Mouse (Mus musculus) adrenal gland, adult 18-20 months (tissue): ENCODE data around the gene Smim14. TPM values are rescaled to one million over a fixed set of nuclear protein-coding genes. Genes with fewer than 3 reads are reported as not detected.
A peak's percentile ranks its signal among the peaks of the same experiment; 100 is the strongest.
"Not testable (repeated sequence)": the region's sequence is repeated elsewhere in the genome, so short reads cannot be mapped to it uniquely, and the experiment has no call there.

Experiments
- DNase-seq, 2 experiments: peaks; one replicate each; pipeline ENCODE4 v3.0.0; 2021 to 2022; ENCODE audit warnings: low spot score in 2 of 2
- total RNA-seq, 2 experiments: library from RNA; stranded (reverse); gene quantifications; 1 replicate in 1 of 2; 2 replicates in 1 of 2; pipeline ENCODE4 v1.2.3; 2021

Gene Smim14
- total RNA-seq, 2 experiments from 2014 or later = 166 to 180 TPM

DNA sequence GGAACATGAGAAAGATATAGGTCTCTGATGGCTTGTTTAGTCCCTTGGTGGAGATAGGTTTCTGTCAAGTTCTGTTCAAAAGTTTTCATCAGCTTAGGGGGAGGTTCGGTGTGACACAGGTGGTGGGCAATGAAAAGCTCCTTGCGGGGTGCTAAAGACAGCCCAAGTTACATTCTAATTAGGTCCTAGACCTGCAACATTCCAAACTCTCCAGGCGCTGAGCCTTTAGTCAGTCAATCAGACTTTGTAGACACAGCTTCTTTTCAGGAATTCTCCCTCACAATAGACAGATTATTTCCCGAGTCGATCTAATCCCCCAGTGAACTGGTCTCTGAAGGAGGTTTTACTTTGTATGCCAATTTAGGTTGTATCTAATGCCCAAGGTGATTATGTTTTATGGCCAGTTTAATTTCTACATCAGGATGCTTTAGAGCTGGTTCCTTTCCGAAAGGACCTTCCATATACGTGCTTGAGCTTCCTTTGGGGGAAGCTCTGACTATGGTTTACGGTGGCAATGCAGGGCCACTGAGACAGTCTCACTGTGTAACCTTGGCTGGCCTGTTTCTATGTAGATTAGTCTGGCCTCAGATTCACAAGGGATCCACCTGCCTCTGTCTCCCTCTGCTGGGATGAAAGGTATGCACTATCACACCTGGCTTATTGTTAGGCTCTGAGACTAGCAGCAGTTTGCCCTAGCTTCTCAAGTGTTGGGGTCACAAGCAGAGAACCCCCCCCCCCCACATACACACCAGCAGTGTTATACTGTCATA, 11.1 kb downstream of the Smim14 start:
- no peak for DNase-seq

DNA sequence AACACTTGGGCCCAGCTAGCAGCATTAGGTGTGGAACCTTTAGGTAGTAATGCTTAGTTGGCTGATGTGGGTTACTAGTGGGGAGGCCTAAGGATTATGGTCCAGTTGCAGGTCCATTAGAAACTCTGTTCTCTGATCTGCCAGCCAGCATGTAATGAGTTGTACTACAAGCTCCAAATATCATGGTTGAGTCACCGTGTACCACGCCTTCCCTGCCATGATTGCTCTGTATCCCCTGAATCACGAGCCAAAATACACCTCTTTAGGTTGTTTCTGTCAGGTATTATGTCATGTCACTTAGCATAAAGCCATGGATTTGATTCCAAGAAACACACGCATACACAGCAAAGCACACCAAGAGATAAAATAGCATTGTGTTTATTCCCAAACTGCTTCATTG, 12.2 kb downstream of the Smim14 start:
- DNase-seq = no peak

DNA sequence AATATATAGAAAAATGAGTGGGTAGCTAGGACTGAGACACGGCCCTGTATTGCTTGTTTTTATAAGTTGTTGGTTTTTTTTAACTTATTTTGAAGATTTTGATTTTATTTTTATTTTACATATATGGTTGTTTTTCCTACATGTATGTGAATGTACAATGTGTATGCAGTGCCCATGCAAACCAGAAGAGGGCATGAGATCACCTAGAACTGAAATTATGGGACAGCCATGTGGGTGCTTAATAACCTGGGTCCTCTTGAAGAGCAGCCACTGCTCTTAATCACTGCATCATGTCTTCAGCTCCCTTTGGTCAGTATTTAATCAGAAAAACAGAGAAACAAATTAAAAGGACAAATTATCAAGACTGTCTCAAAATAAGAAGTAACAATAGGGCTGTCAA, 15.2 kb downstream of the Smim14 start:
- DNase-seq = no peak

DNA sequence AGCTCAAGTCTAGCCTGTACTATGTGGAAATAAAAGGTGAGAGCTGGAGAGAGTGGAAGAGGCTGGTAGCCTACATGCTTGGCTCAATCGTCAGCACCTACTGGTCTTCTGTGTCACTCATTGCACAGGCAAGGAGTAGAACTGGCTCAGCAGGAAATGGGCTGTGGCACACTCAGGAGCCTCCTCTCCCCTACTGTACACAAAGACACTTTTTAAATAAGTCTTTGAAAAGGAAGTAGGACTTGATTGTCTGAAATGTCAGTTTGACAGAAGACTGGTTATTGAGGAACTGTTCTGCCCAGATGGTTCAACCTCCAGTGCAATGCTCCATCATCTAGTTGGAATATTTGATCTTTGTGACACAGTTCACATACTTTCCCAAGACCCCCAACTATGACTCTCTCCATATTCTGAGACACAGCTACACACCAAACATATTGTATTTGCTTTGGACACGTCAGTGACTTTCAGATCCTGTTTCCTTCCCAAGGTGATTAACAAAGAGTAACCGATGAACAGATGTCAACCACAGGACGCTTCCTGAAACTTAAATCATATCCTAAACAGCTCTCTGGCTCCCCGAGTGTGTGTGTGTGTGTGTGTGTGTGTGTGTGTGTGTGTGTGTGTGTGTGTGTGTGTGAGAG, 22.2 kb downstream of the Smim14 start:
- DNase-seq = no peak

DNA sequence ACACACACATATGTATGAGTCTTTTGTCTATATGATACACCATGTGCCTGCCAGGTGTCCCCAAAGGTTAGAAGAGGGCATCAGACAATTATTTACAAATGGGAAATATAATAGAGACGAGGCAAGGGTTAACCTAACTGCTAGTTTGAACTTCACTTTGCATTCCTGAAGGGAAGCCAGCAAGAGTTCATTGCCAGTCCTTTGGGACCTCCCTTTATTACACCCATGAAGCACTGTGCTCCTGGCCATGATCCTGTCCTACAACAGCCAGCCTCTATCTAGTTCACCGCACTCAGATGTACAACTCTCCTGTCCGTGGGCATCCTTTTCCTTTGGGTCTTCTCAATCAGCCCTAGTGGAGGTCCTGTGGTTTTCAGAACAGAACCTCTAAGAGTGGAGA, 23.5 kb downstream of the Smim14 start:
- DNase-seq = no peak

DNA sequence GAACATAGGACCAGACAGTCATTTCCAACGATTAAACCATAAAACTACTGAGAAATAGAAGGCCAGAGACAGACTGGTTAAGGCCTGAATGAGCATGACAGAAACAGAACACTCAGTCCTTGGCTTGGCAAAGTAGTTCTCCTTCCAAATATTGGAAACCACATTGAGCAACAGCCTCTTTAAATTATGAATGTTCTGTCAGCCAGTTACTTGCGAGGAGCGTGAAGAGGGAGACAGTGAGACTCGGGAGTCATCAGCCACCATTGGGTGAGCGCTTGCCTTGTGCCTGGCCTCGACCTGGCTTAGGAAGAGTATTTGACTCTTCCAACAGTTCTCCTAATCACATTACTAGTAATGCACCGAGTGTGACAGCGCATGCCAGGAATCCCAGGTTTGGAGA, 28.6 kb downstream of the Smim14 start:
- no peak for DNase-seq

DNA sequence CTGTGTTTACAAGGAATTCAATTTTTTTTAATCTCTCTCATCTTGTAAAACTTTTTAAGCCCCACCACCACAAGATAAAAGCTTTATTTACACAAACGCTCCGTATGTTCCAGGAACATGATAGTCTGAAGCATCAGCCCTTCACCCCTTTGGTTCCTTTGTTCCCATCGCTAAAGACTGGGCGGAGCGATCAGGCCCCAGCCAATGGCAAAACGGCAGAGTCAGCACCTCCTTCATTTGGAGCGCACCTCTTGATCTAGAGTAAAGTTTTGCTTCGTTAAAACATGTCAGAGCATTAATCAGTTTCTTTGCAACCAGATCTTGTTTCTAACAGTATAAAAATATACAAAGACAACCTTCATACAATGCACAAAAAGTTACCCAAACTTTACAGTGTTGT, 31.2 kb downstream of the Smim14 start:
- no peak for DNase-seq

DNA sequence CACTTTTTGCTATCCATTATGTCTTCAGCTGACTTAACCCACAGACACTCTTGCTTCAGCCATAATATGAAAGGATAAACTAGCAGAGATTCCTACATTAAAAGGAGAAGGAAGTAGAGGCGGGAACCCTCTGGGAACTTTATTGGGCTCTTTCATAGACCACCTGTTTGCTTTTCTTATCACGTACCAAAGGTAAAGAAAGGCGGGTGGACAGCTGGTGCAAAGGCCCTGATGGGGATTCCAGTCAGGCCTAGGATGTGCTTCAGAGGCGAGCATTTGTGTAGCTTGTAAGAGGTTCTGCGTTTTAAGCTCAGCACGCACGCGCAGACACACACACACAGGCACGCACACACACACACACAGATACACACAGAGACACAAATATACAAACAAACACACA, 35.6 kb downstream of the Smim14 start:
- DNase-seq = no peak

DNA sequence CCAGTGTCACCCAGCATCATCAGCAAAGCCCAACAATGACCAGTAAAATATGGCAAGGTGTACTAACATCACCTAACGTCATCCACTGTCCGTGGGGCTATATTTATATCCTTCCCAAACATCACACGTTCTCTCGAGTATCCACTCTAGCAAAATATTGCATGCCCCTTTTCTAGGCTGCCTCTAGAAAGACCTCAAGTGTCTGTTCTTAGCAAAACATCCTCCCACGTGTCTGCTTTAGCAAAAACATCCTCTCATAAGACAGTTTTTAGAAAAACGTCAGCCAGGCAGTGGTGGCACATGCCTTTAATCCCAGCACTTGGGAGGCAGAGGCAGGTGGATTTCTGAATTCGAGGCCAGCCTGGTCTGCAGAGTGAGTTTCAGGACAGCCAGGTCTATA, 36.8 kb downstream of the Smim14 start:
- no peak for DNase-seq

DNA sequence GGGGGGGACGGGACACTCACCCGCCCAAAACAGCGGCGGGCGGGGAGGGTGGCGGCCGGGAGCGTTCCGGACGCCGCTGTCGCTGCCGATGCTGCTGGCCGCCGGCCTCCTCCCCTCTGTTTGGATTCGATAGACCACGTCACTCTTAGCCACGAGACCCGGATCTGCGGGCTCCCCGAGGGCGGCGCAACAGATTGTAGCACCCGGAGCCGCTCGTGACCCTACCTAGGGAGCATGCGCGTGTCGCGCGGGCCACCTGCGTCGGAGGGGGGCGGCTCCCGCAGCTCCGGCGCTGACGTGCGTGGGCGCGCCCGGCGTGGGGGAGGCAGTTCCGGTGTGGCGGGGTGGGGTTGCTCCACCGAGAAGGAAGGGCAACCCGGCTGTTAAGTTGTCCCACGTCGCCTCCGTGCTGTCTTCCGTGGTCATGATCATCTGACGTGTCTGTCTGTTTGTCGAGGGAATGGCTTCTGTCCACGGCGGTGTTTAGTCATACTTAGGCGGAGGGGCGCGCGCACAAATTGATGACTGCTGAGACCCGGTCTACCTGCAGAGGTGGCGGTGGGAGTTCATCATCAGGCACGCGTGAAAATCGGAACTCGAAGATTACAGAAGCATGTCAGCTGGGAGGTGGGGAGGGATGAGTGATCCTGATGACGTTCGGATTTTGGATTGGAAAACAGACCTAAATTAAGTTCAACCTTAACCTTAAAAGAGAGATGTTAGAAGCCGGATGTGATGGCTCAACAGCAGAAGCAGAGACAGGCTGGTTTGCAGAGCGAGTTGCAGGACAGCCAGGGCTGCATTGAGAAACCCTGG, 44.1 kb downstream of the Smim14 start, which contains the start of gene Gm43552:
TSS of gene Gm43552 (minus strand) at position 118 of the 816 bp plus-strand sequence.
- peak; percentile 94 to 95 for DNase-seq

DNA sequence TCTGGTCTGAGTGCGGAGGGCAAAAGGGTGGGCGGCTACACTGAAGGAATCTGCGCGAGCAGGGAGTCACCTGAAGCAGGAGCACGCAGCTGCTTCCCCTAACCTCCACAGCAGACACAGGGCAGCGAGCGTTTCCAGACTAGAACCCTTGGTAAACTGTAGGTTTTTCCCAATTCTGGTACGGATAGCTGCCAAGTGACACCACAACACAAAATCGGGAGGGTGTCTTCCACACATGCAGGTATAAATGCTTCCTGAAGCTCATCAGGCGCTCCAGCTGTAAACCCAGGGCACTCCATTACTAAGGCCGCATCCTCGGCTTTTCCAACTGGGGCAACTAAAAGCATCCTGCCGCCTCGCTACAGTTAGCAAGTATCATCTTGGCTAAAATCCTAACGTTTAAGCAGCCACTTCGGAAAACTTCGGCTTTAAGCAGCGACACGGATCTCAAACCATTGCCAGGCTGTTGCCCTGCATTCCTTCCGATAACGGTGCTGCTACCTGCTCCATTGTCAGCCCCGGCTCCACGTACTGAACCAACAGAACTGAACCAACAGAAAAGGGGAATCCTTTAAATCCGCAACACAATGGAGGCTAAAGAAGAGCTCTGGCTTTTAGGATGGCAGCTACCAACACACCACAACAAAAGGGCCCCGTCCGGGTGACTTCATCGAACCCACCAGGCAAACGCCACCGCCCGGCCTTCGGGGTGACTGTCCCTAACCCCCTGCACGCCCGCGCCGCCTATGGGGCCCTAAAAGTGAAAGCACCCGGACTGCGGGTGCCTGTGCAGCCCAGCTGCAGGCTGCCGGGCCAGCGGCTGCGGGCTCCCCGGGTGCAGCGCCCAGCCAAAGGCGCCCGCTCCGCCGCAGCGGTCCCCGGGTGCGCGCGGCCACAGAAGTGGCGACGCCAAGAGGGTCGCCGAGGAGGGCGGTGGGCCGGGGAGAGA, 44.9 kb downstream of the Smim14 start:
- peak; percentile 69 to 71 for DNase-seq

DNA sequence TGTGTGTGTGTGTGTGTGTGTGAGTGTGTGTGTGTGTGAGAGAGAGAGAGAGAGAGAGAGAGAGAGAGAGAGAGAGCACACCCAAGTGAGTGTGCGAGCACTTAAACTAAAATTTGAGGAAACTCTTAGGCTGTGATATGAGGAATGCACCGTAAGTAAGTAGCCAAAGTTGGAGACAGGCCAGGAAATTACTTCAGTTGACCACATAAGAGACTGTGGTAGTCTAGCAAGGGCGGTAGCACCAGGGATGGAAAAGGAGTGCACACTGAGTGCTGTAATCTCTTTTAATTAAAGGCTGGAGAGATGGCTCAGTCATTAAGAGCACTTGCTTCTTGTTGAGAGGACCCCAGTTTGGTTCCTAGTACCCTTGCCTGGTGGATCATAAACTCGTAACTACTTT, 47.2 kb downstream of the Smim14 start:
- no peak for DNase-seq

DNA sequence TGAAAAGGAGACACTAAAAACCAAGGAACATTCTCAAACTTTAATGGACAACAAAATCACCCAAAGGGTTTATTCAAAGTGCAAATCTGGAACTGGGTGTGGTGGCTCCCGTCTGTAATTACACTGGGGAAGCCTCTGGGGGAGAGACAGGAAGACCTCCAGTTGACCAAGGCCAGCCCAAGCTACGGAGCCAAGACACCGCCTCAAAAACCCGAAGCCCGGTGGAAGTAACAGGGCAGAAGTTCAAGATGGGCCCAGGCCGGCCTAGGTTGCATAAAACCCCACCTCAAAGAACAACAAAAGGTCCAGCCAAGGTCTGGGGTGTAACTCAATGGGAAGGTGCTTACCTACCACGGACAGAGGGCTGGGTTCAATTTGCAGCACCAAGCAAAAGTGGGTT, 48.3 kb downstream of the Smim14 start:
- DNase-seq = no peak

DNA sequence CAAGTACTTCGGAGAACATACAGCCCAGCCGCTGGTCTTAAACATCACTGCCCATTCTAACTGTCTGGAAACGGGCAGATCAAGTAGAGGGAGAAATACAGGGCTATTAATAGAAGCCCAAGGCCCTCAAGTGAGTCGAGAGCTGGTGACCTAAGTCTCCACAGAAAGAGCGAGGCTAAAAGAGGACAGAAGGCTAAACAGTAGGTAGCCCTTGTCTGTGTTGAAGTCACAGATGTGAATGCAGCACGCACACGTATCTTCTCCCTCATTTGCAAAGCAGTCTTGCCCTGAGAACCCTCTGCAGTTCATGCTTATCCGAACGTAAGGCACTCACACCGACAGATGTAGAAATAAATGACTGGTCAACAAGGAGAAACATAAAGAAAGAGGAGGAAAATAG, 49.6 kb downstream of the Smim14 start:
- DNase-seq = no peak

DNA sequence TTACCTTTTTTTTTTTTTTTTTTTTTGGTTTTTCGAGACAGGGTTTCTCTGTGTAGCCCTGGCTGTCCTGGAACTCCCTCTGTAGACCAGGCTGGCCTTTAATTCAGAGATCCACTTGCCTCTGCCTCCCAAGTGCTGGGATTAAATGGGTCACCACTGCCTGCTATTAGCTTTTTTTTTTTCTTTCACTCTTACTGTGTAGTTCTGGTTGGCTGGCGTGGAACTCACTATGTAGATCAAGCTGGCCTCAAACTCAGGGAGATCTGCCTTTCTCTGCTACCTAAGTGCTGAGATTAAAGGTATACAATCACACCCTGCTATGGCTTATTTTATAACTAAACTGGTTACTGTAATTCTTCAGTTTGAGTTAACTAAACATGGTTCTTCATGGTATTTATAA, 50.5 kb downstream of the Smim14 start:
- DNase-seq = no peak

DNA sequence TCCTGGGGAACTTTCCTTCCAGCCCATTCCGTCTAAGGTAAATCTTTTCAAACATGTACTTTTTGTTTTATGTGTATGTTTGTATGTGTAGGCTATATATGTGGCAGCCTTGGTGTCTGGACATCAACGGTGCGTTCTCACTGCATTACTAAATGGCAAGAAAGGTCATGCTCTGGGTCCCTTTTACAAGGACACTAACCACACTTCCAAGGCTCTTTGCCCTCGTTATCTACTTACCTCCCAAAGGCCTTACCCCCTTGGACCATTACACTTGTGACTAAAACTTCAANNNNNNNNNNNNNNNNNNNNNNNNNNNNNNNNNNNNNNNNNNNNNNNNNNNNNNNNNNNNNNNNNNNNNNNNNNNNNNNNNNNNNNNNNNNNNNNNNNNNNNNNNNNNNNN, 54.0 kb downstream of the Smim14 start:
- DNase-seq = no peak

DNA sequence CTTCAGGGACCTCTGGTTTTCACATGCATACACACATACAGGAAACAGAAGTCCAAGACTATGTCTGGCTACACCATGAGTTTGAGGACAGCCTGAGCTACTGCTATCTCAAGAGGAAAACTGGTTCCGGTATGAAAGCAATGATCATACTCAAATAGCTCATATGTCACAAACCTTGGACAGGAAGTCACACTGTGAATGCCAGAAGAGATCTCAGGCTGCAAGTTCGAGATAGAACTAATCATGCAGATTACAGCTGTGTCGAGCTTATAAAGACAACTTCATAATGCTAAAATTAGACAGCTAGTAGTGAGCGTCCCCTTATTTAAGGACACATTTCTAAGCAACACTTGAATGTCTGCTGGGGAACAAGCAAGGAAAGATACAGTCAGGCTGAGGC, 56.5 kb downstream of the Smim14 start:
- no peak for DNase-seq

DNA sequence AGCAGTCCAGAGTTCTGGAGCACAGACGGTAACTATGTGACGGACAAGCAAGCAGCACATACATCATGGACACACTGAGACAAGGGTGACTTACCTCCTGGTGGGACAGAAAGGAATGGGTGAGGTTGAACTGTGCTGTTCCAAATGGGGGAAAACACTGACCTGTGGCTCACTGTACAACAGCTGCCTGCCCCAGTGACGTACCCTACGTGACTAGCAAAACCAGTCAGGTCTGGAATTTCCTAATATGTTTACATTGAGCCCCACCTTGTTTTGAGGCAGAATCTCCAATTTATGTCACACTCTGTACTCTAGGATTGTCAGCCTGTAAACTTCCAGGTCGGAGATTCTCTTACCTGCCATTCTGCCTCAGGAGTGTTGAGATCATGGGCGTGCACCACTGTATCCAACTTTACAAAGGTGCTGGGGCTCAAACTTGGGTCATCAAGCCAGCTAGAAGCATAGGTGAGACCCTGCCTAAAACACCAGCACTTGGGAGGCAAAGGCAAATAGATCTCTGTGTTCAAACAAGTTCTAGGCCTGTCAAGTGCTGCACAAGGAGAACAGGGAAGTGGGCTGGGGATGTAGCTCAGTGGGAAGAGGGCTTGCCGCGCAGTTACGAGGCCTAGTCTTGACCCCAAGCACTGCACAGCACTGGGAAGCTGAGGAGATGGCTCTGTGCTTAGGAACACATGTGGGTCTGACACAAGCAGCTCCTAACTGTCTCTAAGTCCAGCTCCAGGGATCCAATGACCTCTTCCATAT, 57.1 kb downstream of the Smim14 start:
- DNase-seq = no peak

DNA sequence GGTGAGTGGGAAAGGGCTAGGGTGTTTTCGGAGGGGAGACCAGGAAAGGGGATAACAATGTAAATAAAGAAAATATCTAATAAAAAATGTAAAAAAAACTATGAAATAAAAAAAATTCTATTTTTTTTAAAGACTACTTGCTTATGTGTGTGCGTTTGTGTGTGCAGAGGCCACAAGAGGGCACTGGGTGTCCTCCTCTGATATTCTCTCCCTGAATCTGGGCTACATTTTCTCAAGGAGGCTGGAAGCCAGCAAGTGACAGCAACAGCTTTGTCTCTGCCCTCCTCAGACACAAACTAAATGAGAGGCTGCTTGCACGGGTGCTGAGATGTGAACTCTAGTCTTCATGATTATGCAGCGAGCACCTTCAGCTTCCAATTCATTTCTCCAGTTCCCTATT, 58.8 kb downstream of the Smim14 start:
- DNase-seq = no peak

DNA sequence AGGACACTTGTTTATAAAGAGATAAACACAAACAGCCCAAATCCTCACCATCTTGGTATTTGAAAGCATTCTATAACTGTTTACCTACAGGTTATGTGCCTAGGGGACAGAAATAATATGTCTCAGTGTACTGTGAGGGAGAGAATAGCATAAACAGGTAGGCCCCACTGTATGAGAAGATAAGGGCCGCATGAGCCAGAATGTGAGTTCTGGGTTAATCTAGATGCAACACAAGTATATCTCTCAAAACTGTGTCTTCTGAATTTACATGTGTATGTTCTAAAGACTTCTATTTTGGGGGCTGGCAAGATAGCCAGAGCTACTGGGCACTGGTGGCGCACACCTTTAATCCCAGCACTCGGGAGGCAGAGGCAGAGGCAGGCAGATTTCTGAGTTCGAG, 60.2 kb downstream of the Smim14 start:
- not testable (repeated sequence) for DNase-seq
